Mouse (Mus musculus) midbrain, embryonic 12.5 days (tissue): ENCODE data around the gene Ece1. TPM values are rescaled to one million over a fixed set of nuclear protein-coding genes. Genes with fewer than 3 reads are reported as not detected.

Experiments used
- ATAC-seq: fragments of 200-750 bp; cut with Nextera tagmentation; 2 replicates; pipeline ENCODE4 v1.8.0; 2017; ENCODE audit warnings: low read depth, moderate TSS enrichment, moderate library complexity; ENCODE audit not compliant: low FRiP score
- H3K27ac ChIP-seq: fragments of 300-500 bp; sonication (generic); replicated peaks from 2 replicates; pipeline ENCODE4 v1.5.1; 2016; ENCODE audit warnings: mild to moderate bottlenecking
- H3K27me3 ChIP-seq: fragments of 300-500 bp; sonication (generic); 2 replicates; pipeline ENCODE4 v1.6.1; 2016; ENCODE audit warnings: mild to moderate bottlenecking
- H3K36me3 ChIP-seq: fragments of 300-500 bp; sonication (generic); 2 replicates; pipeline ENCODE4 v1.6.1; 2016
- H3K4me1 ChIP-seq: fragments of 300-500 bp; sonication (generic); 2 replicates; pipeline ENCODE4 v1.6.1; 2016
- H3K4me2 ChIP-seq: fragments of 300-500 bp; sonication (generic); replicated peaks from 2 replicates; pipeline ENCODE4 v1.6.1; 2016; ENCODE audit warnings: mild to moderate bottlenecking, moderate library complexity
- H3K4me3 ChIP-seq: fragments of 300-500 bp; sonication (generic); 2 replicates; pipeline ENCODE4 v1.5.1; 2016; ENCODE audit warnings: mild to moderate bottlenecking
- H3K9ac ChIP-seq: fragments of 300-500 bp; sonication (generic); replicated peaks from 2 replicates; pipeline ENCODE4 v1.6.1; 2016; ENCODE audit warnings: mild to moderate bottlenecking, moderate library complexity
- H3K9me3 ChIP-seq: fragments of 300-500 bp; sonication (generic); 2 replicates; pipeline ENCODE4 v1.6.1; 2016; ENCODE audit warnings: mild to moderate bottlenecking
- WGBS: fragments of 180-500 bp; shearing (Covaris S2); methylation state at CpG from one replicate; pipeline ENCODE4 v1.1.7; 2016; 5-methylcytosine and 5-hydroxymethylcytosine counted together
- polyA plus RNA-seq: library from polyadenylated mRNA; unstranded; fragments of >200 nt; fragmentation: Nextera tagmentation; extraction: Ambion mirVana; gene quantifications from 2 replicates; pipeline ENCODE4 v1.2.1, GENCODE M21; 2016

The Ece1 gene
- polyA plus RNA-seq, 1 experiment from 2014 or later, result 17.8 TPM

- H3K4me3 ChIP-seq, result no peak overlapping the region
- H3K27ac ChIP-seq, result no peak overlapping the region
- no peak for ATAC-seq
- no peak overlapping the region for H3K4me2 ChIP-seq
- H3K9me3 ChIP-seq, result no peaks in the 10 kb centered on the region
- no peaks in the 10 kb centered on the region for H3K36me3 ChIP-seq
- H3K9ac ChIP-seq, result no peak overlapping the region
- peaks cover 3% of the 10 kb centered on the region; the same call in 1 of the 2 replicates for H3K27me3 ChIP-seq
- H3K4me1 ChIP-seq, result peaks cover 19% of the 10 kb centered on the region
- WGBS, result 75% methylated on average over 4 of the region's 4 CpGs
These were observed 63.1 kb downstream of the Ece1 start for GRCm38 (mm10) chr4:137925176-137925575.

GRCm38 (mm10) chr4:137926161-137926560 is 64.1 kb downstream of the Ece1 start:
- Histone ChIP-seq H3K27ac (no peak overlapping the region), H3K4me3 (no peak overlapping the region), H3K4me1 (peaks cover 20% of the 10 kb centered on the region), H3K27me3 (no peaks in the 10 kb centered on the region), H3K9me3 (no peaks in the 10 kb centered on the region), H3K9ac (no peak overlapping the region), H3K4me2 (no peak overlapping the region), H3K36me3 (no peaks in the 10 kb centered on the region)
- no peak for ATAC-seq
- 90% methylated on average over 14 of the region's 14 CpGs for whole genome bisulfite sequencing

- Histone ChIP-seq H3K4me2 (no peak overlapping the region), H3K9ac (no peak overlapping the region), H3K27ac (no peak overlapping the region), H3K9me3 (no peaks in the 10 kb centered on the region), H3K27me3 (no peaks in the 10 kb centered on the region), H3K4me1 (peaks cover 25% of the 10 kb centered on the region), H3K36me3 (no peaks in the 10 kb centered on the region), H3K4me3 (no peak overlapping the region)
- 82% methylated on average over 7 of the region's 7 CpGs for WGBS
- ATAC-seq, result no peak
These were observed 65.1 kb downstream of the Ece1 start for GRCm38 (mm10) chr4:137927136-137927535.

GRCm38 (mm10) chr4:137927741-137928535 is 65.9 kb downstream of the Ece1 start:
- ATAC-seq, result no peak
- WGBS, result 91% methylated on average over 12 of the region's 12 CpGs
- no peaks in the 10 kb centered on the region for H3K27me3 ChIP-seq
- H3K4me1 ChIP-seq, result peaks cover 28% of the 10 kb centered on the region
- H3K9ac ChIP-seq, result no peak overlapping the region
- no peak overlapping the region for H3K4me3 ChIP-seq
- no peaks in the 10 kb centered on the region for H3K9me3 ChIP-seq
- no peak overlapping the region for H3K4me2 ChIP-seq
- no peaks in the 10 kb centered on the region for H3K36me3 ChIP-seq
- H3K27ac ChIP-seq, result no peak overlapping the region

- Histone ChIP-seq H3K4me3 (no peak overlapping the region), H3K36me3 (no peaks in the 10 kb centered on the region), H3K9ac (no peak overlapping the region), H3K27ac (no peak overlapping the region), H3K9me3 (no peaks in the 10 kb centered on the region), H3K4me1 (peaks cover 28% of the 10 kb centered on the region), H3K27me3 (no peaks in the 10 kb centered on the region), H3K4me2 (no peak overlapping the region)
- no peak for ATAC-seq
- WGBS, result 89% methylated on average over 1 of the region's 1 CpGs
These were observed 66.8 kb downstream of the Ece1 start for GRCm38 (mm10) chr4:137928813-137929212.

- no peak overlapping the region for H3K4me3 ChIP-seq
- ATAC-seq, result no peak
- no peak overlapping the region for H3K9ac ChIP-seq
- H3K27me3 ChIP-seq, result no peaks in the 10 kb centered on the region
- H3K4me1 ChIP-seq, result peaks cover 28% of the 10 kb centered on the region
- no peak overlapping the region for H3K27ac ChIP-seq
- no peak overlapping the region for H3K4me2 ChIP-seq
- 0 out of 2 replicates have a peak, but pooled peaks cover 3% of the 10 kb centered on the region for H3K36me3 ChIP-seq
- 82% methylated on average over 15 of the region's 15 CpGs for WGBS
- H3K9me3 ChIP-seq, result no peaks in the 10 kb centered on the region
These were observed 67.4 kb downstream of the Ece1 start for GRCm38 (mm10) chr4:137929341-137930016.

- no peaks in the 10 kb centered on the region for H3K9me3 ChIP-seq
- no peaks in the 10 kb centered on the region for H3K27me3 ChIP-seq
- peak overlapping the region; percentile 83 for H3K27ac ChIP-seq
- H3K36me3 ChIP-seq, result peaks cover 14% of the 10 kb centered on the region
- peaks cover 28% of the 10 kb centered on the region for H3K4me1 ChIP-seq
- H3K9ac ChIP-seq, result no peak overlapping the region
- peak overlapping the region; percentile 10; the same call in 1 of the 2 replicates for H3K4me2 ChIP-seq
- ATAC-seq, result 0 out of 2 replicates have a peak, but pooled peaks have one; percentile 30
- WGBS, result 36% methylated on average over 9 of the region's 9 CpGs
- H3K4me3 ChIP-seq, result no peak overlapping the region
These were observed 68.5 kb downstream of the Ece1 start for GRCm38 (mm10) chr4:137930500-137931008.

- peak overlapping the region; percentile 10; the same call in 1 of the 2 replicates for H3K4me2 ChIP-seq
- peak overlapping the region; percentile 37; the same call in 1 of the 2 replicates for H3K9ac ChIP-seq
- H3K36me3 ChIP-seq, result peaks cover 16% of the 10 kb centered on the region
- H3K27ac ChIP-seq, result peak overlapping the region; percentile 83
- 22% methylated on average over 18 of the region's 18 CpGs for WGBS
- H3K4me3 ChIP-seq, result no peak overlapping the region
- H3K27me3 ChIP-seq, result no peaks in the 10 kb centered on the region
- H3K9me3 ChIP-seq, result no peaks in the 10 kb centered on the region
- ATAC-seq, result peak; percentile 62
- peaks cover 28% of the 10 kb centered on the region for H3K4me1 ChIP-seq
These were observed 69.1 kb downstream of the Ece1 start for GRCm38 (mm10) chr4:137931009-137931757.

GRCm38 (mm10) chr4:137932554-137933178 is 70.6 kb downstream of the Ece1 start:
- Histone ChIP-seq H3K27ac (no peak overlapping the region), H3K27me3 (no peaks in the 10 kb centered on the region), H3K4me2 (no peak overlapping the region), H3K9ac (no peak overlapping the region), H3K36me3 (peaks cover 30% of the 10 kb centered on the region), H3K4me1 (peaks cover 28% of the 10 kb centered on the region), H3K9me3 (no peaks in the 10 kb centered on the region), H3K4me3 (no peak overlapping the region)
- ATAC-seq, result no peak
- 77% methylated on average over 6 of the region's 6 CpGs for WGBS

GRCm38 (mm10) chr4:137933328-137933727 is 71.3 kb downstream of the Ece1 start:
- no peaks in the 10 kb centered on the region for H3K9me3 ChIP-seq
- H3K9ac ChIP-seq, result no peak overlapping the region
- no peak overlapping the region for H3K4me3 ChIP-seq
- peaks cover 28% of the 10 kb centered on the region for H3K4me1 ChIP-seq
- H3K27me3 ChIP-seq, result no peaks in the 10 kb centered on the region
- peaks cover 34% of the 10 kb centered on the region for H3K36me3 ChIP-seq
- no peak overlapping the region for H3K4me2 ChIP-seq
- 84% methylated on average over 5 of the region's 5 CpGs for WGBS
- no peak overlapping the region for H3K27ac ChIP-seq
- ATAC-seq, result no peak

GRCm38 (mm10) chr4:137936134-137936533 is 74.1 kb downstream of the Ece1 start:
- ATAC-seq, result no peak
- Histone ChIP-seq H3K27me3 (no peaks in the 10 kb centered on the region), H3K4me3 (no peak overlapping the region), H3K27ac (no peak overlapping the region), H3K9ac (no peak overlapping the region), H3K4me1 (peaks cover 15% of the 10 kb centered on the region), H3K9me3 (no peaks in the 10 kb centered on the region), H3K4me2 (no peak overlapping the region), H3K36me3 (peaks cover 34% of the 10 kb centered on the region)
- 94% methylated on average over 4 of the region's 4 CpGs for WGBS
